Mouse (Mus musculus) forebrain, postnatal 0 days (tissue): Measurements from ENCODE around the gene Anks1. TPM values are rescaled to one million over a fixed set of nuclear protein-coding genes. Genes with fewer than 3 reads are reported as not detected.

Source experiments
- ATAC-seq: fragments of 200-750 bp; cut with Nextera tagmentation; 2 replicates; pipeline ENCODE4 v1.8.0; 2017; ENCODE audit warnings: mild to moderate bottlenecking, moderate library complexity
- DNase-seq: peaks from one replicate; pipeline ENCODE4 v3.0.0-alpha.2; 2015
- H3K27ac ChIP-seq: fragments of 300-500 bp; sonication (generic); 2 replicates; pipeline ENCODE4 v1.5.1; 2014; ENCODE audit warnings: low read depth, mild to moderate bottlenecking, antibody characterized with exemption, low read length, moderate library complexity, mixed read lengths
- H3K27me3 ChIP-seq: fragments of 300-500 bp; sonication (generic); 2 replicates; pipeline ENCODE4 v1.6.1; 2014; ENCODE audit warnings: mild to moderate bottlenecking, low read length, mixed read lengths; ENCODE audit not compliant: insufficient read depth
- H3K36me3 ChIP-seq: fragments of 300-500 bp; sonication (generic); 2 replicates; pipeline ENCODE4 v1.6.1; 2014; ENCODE audit warnings: mild to moderate bottlenecking, moderate library complexity; ENCODE audit not compliant: insufficient read depth
- H3K4me1 ChIP-seq: fragments of 300-500 bp; sonication (generic); 2 replicates; pipeline ENCODE4 v1.6.1; 2014; ENCODE audit warnings: antibody characterized with exemption; ENCODE audit not compliant: insufficient read depth
- H3K4me2 ChIP-seq: fragments of 300-500 bp; sonication (generic); 2 replicates; pipeline ENCODE4 v1.6.1; 2014; ENCODE audit warnings: low read depth, mild to moderate bottlenecking, moderate library complexity
- H3K4me3 ChIP-seq: fragments of 300-500 bp; sonication (generic); 2 replicates; pipeline ENCODE4 v1.5.1; 2014; ENCODE audit warnings: low read depth, low read length, mixed read lengths
- H3K9ac ChIP-seq: fragments of 300-500 bp; sonication (generic); 2 replicates; pipeline ENCODE4 v1.6.1; 2014; ENCODE audit warnings: mild to moderate bottlenecking
- H3K9me3 ChIP-seq: fragments of 300-500 bp; sonication (generic); 2 replicates; pipeline ENCODE4 v1.6.1; 2016; ENCODE audit warnings: low read length
- CTCF ChIP-seq: sonication (generic); IDR thresholded peaks from 2 replicates; pipeline ENCODE4 v1.5.1; 2016; ENCODE audit warnings: antibody characterized with exemption, control low read depth, low read depth
- WGBS: fragments of 180-500 bp; shearing (Covaris S2); extraction: QIAGEN DNeasy Blood & Tissue Kit; methylation state at CpG from one replicate; pipeline ENCODE4 v1.1.7; 2014; 5-methylcytosine and 5-hydroxymethylcytosine counted together
- polyA plus RNA-seq: library from polyadenylated mRNA; unstranded; fragments of >200 nt; fragmentation: Nextera tagmentation; extraction: Ambion mirVana; gene quantifications from 2 replicates; pipeline ENCODE4 v1.2.1, GENCODE M21; 2015
- total RNA-seq: library from RNA; depleted of rRNA; stranded (reverse); fragments of >200 nt; gene quantifications from 2 replicates; pipeline ENCODE4 v1.2.3, GENCODE M21; 2014

Anks1 gene
- total and polyA plus RNA-seq, 2 experiments from 2014 or later: 21.1 to 67.4 TPM

GRCm38 (mm10) chr17:27930291-27930690 is 21.2 kb downstream of the Anks1 start:
- no peak overlapping the region for H3K4me2 ChIP-seq

GRCm38 (mm10) chr17:27931826-27932225 is 22.7 kb downstream of the Anks1 start:
- DNase-seq: no peak
- Histone ChIP-seq H3K9me3 (no peaks in the 10 kb centered on the region), H3K4me1 (no peaks in the 10 kb centered on the region), H3K27me3 (no peaks in the 10 kb centered on the region), H3K36me3 (no peaks in the 10 kb centered on the region; the same call in 1 of the 2 replicates), H3K9ac (no peak overlapping the region), H3K4me2 (no peak overlapping the region), H3K4me3 (no peak overlapping the region), H3K27ac (no peak overlapping the region)
- no peak for TF ChIP-seq CTCF
- no peak for ATAC-seq
- 89% methylated on average over 4 of the region's 4 CpGs for WGBS

More at GRCm38 (mm10) chr17:27930291-27930690, 21.2 kb downstream of the Anks1 start:
- no peaks in the 10 kb centered on the region for H3K27me3 ChIP-seq
- 93% methylated on average over 5 of the region's 5 CpGs for WGBS
- no peaks in the 10 kb centered on the region; the same call in 1 of the 2 replicates for H3K36me3 ChIP-seq
- TF ChIP-seq CTCF: no peak
- H3K4me1 ChIP-seq: no peaks in the 10 kb centered on the region
- no peak for ATAC-seq
- H3K9ac ChIP-seq: no peak overlapping the region
- H3K4me3 ChIP-seq: no peak overlapping the region
- H3K27ac ChIP-seq: no peak overlapping the region
- DNase-seq: no peak
- no peaks in the 10 kb centered on the region for H3K9me3 ChIP-seq

GRCm38 (mm10) chr17:27934136-27934910 is 25.2 kb downstream of the Anks1 start:
- no peaks in the 10 kb centered on the region for H3K36me3 ChIP-seq
- ATAC-seq: no peak
- 87% methylated on average over 10 of the region's 10 CpGs for WGBS

GRCm38 (mm10) chr17:27935091-27935490 is 26.0 kb downstream of the Anks1 start:
- Histone ChIP-seq H3K4me1 (peaks cover 13% of the 10 kb centered on the region), H3K36me3 (no peaks in the 10 kb centered on the region), H3K27me3 (no peaks in the 10 kb centered on the region), H3K9me3 (no peaks in the 10 kb centered on the region), H3K4me2 (no peak overlapping the region), H3K4me3 (no peak overlapping the region), H3K9ac (no peak overlapping the region), H3K27ac (no peak overlapping the region)
- no peak for TF ChIP-seq CTCF
- 97% methylated on average over 3 of the region's 3 CpGs for WGBS
- DNase-seq (no peak), ATAC-seq (no peak)

More at GRCm38 (mm10) chr17:27934136-27934910, 25.2 kb downstream of the Anks1 start:
- TF ChIP-seq CTCF: no peak
- Histone ChIP-seq H3K9ac (no peak overlapping the region), H3K4me3 (no peak overlapping the region), H3K4me2 (no peak overlapping the region), H3K27ac (no peak overlapping the region), H3K27me3 (no peaks in the 10 kb centered on the region), H3K4me1 (peaks cover 12% of the 10 kb centered on the region), H3K9me3 (no peaks in the 10 kb centered on the region)
- no peak for DNase-seq

GRCm38 (mm10) chr17:27937054-27937615 is 28.0 kb downstream of the Anks1 start:
- Histone ChIP-seq H3K36me3 (no peaks in the 10 kb centered on the region), H3K4me3 (no peak overlapping the region), H3K27ac (no peak overlapping the region), H3K4me1 (peaks cover 13% of the 10 kb centered on the region), H3K4me2 (no peak overlapping the region), H3K27me3 (no peaks in the 10 kb centered on the region), H3K9ac (no peak overlapping the region), H3K9me3 (no peaks in the 10 kb centered on the region)
- ATAC-seq: no peak
- 79% methylated on average over 4 of the region's 4 CpGs for WGBS
- no peak for DNase-seq
- TF ChIP-seq CTCF: no peak

- no peak for TF ChIP-seq CTCF
Measured at GRCm38 (mm10) chr17:27938121-27938754, 29.1 kb downstream of the Anks1 start.

GRCm38 (mm10) chr17:27939028-27939427 is 29.9 kb downstream of the Anks1 start:
- Histone ChIP-seq H3K9ac (no peak overlapping the region), H3K4me1 (peaks cover 13% of the 10 kb centered on the region), H3K27me3 (no peaks in the 10 kb centered on the region), H3K4me3 (no peak overlapping the region), H3K4me2 (no peak overlapping the region), H3K27ac (peak overlapping the region; percentile 40; the same call in 1 of the 2 replicates), H3K36me3 (no peaks in the 10 kb centered on the region), H3K9me3 (no peaks in the 10 kb centered on the region)
- ATAC-seq (no peak), DNase-seq (no peak)
- no peak for TF ChIP-seq CTCF
- 76% methylated on average over 5 of the region's 5 CpGs for WGBS

More at GRCm38 (mm10) chr17:27938121-27938754, 29.1 kb downstream of the Anks1 start:
- WGBS: 61% methylated on average over 12 of the region's 12 CpGs
- no peaks in the 10 kb centered on the region for H3K9me3 ChIP-seq
- no peak overlapping the region for H3K4me3 ChIP-seq
- DNase-seq: peak; percentile 71
- H3K9ac ChIP-seq: no peak overlapping the region
- peaks cover 13% of the 10 kb centered on the region for H3K4me1 ChIP-seq
- ATAC-seq: peak; percentile 85
- no peaks in the 10 kb centered on the region for H3K36me3 ChIP-seq
- no peaks in the 10 kb centered on the region for H3K27me3 ChIP-seq
- H3K4me2 ChIP-seq: no peak overlapping the region
- no peak overlapping the region for H3K27ac ChIP-seq
